Mouse (Mus musculus): ENCODE data around the gene Stx2. TPM values are rescaled to one million over a fixed set of nuclear protein-coding genes. Genes with fewer than 3 reads are reported as not detected.
A peak's percentile ranks its signal among the peaks of the same experiment; 100 is the strongest.

Stx2 gene
- polyA plus RNA-seq, 1 experiment, result 44.6 TPM

DNA sequence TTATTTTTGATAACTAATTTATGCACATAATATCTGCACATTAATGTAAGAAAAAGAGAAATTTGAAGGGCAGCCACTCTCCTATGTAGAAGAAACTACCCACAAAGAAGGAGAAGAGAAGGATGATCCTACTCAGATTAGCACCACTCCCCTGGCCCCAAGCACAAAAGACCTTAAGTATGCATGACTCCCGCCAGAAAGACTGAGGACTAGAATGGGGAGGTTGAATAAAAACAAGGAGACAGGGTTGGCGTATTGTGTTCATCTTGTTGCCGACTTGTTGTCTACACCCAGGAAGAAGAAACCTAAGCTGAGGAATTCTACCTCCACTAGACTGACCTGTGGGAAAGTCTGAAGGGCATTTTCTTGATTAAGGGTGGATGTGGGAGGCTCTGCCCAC, 49.5 kb downstream of the Stx2 start:
- no peak for DNase-seq (ENCODE audit: extremely low spot score in 1 of 2, low spot score in 1 of 2)

DNA sequence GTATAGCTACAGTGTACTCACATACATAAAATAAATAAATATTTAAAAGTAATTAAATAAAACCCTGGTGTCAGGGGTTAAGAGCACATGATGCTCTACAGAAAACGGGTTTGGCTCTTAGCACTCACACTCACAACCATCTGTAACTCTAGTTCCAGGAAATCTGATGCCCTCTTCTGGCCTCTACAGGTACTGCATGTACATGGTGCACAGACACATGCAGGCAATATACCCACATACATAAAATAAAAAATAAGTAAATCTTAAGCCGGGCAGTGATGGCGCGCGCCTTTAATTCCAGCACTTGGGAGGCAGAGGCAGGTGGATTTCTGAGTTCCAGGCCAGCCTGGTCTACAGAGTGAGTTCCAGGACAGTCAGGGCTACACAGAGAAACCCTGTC, 54.0 kb downstream of the Stx2 start:
- DNase-seq (ENCODE audit: extremely low spot score in 1 of 2, low spot score in 1 of 2), result peak in 1 of 2 experiments; percentile 48

DNA sequence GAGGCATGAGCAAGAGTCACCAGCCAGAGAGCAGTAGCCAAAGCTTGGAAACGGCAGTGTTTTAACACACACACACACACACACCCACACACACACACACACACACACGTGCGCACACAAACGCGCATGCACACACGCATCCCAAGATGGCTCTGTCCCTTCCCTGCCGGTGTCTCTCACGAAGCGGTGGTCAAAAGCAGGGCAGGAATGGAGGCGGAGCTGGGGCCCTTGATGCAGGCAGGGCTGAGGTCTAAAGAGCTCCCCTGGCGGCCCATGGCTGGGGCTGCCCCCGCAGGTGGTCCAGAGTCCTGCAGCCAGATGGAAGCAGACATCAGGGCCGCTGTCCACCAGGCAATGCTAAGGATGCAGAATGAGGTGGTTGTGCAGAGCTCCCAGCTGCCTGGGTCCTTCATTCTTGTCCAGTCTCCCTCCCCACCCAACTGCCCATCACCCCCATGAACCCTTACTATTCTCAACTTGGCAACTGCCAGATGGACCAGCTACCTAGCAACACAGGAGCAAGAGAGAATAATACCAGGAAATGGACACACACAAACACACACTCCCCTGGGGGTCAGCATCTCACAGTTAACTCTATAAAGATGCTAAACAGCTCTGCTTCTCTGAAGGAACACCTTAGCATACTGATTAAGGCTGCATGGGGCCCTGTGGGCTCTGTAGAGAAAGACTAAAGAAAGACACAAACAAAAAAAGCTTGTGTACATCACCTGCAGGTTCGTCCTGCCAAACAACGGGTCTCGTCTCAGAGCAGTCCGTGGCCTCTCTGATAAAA, 54.9 kb downstream of the Stx2 start, which contains the start of gene Rimbp2:
Rimbp2 (minus strand) TSS at position 209 of the 793 bp plus-strand sequence.
- peak; percentile 50 to 75 for DNase-seq (ENCODE audit: extremely low spot score in 1 of 2, low spot score in 1 of 2)

DNA sequence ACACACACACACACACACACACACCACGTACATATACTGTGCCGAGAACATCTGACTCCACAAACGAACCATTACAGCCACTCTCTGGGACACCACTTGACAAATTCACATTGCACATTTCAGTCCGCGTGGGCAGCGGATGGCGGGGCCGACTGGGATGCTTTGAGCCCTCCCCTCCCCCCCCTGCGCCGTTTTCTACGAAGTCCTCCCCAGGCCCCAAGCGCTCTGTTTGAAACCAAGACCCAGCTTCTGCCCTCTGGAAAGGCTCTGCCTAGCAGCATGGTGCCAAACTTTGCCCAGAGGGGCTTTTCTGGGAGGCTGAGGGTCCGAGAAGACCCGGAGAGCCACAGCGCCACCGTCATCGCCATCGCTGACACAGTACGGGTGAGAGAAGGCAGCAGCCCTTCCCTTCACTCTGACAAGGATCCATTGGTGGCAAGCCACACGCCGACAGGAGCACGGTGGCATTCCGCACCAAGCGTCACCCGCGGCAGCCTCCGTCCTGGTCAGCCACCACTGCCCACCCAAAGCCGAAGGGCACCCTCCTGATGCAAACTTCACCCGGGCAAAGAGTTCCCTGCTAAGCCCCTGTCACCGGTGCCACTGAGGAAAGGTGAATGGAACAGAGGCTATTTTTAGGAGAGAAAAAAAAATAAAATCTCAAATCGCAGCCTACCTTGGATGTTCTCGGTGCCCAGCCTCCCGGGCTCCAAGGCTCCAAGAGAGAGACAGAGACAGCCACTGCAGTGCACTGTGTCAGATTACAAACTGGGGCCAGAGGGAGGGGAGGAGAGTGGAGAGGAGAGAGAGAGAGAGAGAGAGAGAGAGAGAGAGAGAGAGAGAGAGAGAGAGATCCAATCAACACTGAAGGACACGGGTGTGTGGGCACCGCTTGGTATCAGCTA, 55.8 kb downstream of the Stx2 start:
- peak in 1 of 2 experiments; percentile 67 for DNase-seq (ENCODE audit: extremely low spot score in 1 of 2, low spot score in 1 of 2)

DNA sequence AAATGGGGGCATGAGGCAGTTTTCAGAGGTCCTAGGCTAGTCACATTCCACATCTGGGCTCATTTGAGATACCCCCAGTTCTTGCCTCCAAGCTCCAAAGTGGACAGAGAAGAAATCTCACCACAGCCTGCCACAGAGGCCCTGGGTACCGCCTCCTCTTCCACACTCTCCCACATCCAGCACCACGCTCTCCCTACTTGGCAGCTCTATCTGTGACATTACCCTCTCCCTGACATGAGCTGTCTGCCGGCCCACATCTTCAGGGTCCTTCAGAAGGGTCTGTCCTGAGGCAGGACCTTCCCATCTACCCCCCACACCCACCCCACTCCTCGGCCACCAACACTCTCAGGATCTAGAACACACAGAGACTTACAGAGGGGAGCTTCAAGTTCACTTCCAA, 56.9 kb downstream of the Stx2 start:
- DNase-seq (ENCODE audit: extremely low spot score in 1 of 2, low spot score in 1 of 2), result peak in 1 of 2 experiments; percentile 43

DNA sequence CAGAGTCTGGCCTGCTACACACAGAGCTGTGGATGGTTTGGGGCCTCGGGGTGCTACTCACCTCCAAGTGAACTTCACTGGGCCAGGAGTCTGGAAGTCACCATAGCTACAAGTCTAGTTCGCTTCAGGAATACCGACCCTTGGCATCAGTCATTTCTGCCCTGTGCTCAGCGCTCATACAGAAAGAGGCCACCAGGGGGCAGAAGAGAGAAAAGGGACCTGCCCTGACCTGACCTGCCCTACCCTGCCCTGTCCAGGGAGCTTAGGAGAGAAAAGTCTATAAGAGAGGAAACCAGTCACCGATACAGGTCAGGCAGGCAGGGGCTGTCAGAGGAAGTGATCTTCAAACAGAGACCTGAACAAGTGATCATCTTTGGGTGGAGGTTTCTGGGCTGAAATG, 61.3 kb downstream of the Stx2 start:
- DNase-seq (ENCODE audit: extremely low spot score in 1 of 2, low spot score in 1 of 2), result no peak

DNA sequence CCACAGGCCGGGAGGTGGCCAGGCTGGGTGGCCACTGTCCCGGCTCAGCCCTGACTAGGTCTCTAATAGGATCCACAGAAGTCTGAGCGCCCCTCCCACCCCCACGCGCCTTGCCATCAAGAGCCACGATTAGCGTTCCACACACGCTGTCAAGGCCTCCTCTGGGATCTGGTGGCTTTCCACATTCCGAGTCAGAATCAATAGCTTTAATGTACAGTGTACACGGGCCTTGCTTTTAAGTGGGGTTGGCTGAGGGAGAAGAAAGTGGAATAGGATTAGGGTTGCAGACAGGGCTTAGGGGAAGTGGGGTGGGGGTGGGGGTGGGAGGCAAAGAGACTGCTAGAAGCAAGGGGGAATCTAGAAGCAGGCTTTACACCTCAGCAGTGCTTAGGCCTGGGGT, 67.9 kb downstream of the Stx2 start:
- no peak for DNase-seq (ENCODE audit: extremely low spot score in 1 of 2, low spot score in 1 of 2)

DNA sequence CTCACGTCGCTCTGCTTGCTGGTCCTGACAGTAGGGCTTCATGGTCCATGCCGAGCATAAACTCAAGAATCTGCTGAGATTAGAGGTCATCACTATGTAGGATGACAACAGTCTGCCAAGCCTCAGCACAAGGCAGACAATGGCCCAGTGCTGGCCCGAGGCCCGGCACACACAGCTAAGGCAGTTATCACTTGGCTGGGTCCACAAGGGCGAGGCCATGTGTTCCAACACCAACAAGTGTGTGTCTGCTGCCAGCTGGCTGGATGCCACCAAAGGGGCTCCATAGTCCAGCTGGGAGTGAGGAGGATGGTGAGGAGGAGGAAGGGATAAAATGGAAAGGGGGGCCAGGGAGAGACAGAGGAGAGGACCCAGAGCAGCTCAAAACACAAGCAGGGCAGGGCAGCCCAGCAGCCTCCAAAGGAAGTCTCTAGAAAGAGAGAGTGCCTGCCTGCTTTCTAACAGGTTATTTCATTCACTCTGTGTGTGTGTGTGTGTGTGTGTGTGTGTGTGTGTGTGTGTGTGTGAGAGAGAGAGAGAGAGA, 72.9 kb downstream of the Stx2 start:
- no peak for DNase-seq (ENCODE audit: extremely low spot score in 1 of 2, low spot score in 1 of 2)

Other genes starting within 250 kb of the Stx2 start
- gene Rimbp2, start 55.1 kb downstream of the Stx2 start, polyA plus RNA-seq (2012; rRNA removed), result 100 and 102 TPM in 2 replicates
- 132 and 137 TPM in 2 replicates for gene Ran, start 11.5 kb upstream of the Stx2 start, polyA plus RNA-seq (2012; rRNA removed)
- gene Adgrd1, start 88.2 kb upstream of the Stx2 start, polyA plus RNA-seq (2012; rRNA removed), result 1.9 and 2.2 TPM in 2 replicates